Mouse (Mus musculus) liver, embryonic 12.5 days (tissue): Measurements from ENCODE around the gene Oas1f. TPM values are rescaled to one million over a fixed set of nuclear protein-coding genes. Genes with fewer than 3 reads are reported as not detected.
"Not testable (repeated sequence)": the region's sequence is repeated elsewhere in the genome, so short reads cannot be mapped to it uniquely, and the experiment has no call there.

Experiments used
- ATAC-seq: fragments of 200-750 bp; cut with Nextera tagmentation; 2 replicates; pipeline ENCODE4 v1.8.0; 2017; ENCODE audit warnings: moderate number of reproducible peaks, mild to moderate bottlenecking, moderate library complexity
- H3K27ac ChIP-seq: fragments of 300-500 bp; sonication (generic); 2 replicates; pipeline ENCODE4 v1.5.1; 2016; ENCODE audit warnings: mild to moderate bottlenecking
- H3K27me3 ChIP-seq: fragments of 300-500 bp; sonication (generic); replicated peaks from 2 replicates; pipeline ENCODE4 v1.6.1; 2016; ENCODE audit warnings: mild to moderate bottlenecking, moderate library complexity
- H3K36me3 ChIP-seq: fragments of 300-500 bp; sonication (generic); 2 replicates; pipeline ENCODE4 v1.6.1; 2016; ENCODE audit warnings: mild to moderate bottlenecking, moderate library complexity
- H3K4me1 ChIP-seq: fragments of 300-500 bp; sonication (generic); 2 replicates; pipeline ENCODE4 v1.6.1; 2016
- H3K4me2 ChIP-seq: fragments of 300-500 bp; sonication (generic); 2 replicates; pipeline ENCODE4 v1.6.1; 2016; ENCODE audit warnings: mild to moderate bottlenecking, moderate library complexity
- H3K4me3 ChIP-seq: fragments of 300-500 bp; sonication (generic); 2 replicates; pipeline ENCODE4 v1.5.1; 2016; ENCODE audit warnings: mild to moderate bottlenecking, moderate library complexity
- H3K9ac ChIP-seq: fragments of 300-500 bp; sonication (generic); 2 replicates; pipeline ENCODE4 v1.6.1; 2016; ENCODE audit warnings: mild to moderate bottlenecking, moderate library complexity
- H3K9me3 ChIP-seq: fragments of 300-500 bp; sonication (generic); replicated peaks from 2 replicates; pipeline ENCODE4 v1.6.1; 2016; ENCODE audit warnings: mild to moderate bottlenecking, moderate library complexity
- WGBS: fragments of 180-500 bp; shearing (Covaris S2); methylation state at CpG from one replicate; pipeline ENCODE4 v1.1.7; 2016; ENCODE audit not compliant: insufficient replicate concordance; 5-methylcytosine and 5-hydroxymethylcytosine counted together
- polyA plus RNA-seq: library from polyadenylated mRNA; unstranded; fragments of >200 nt; fragmentation: Nextera tagmentation; extraction: Ambion mirVana; gene quantifications from 2 replicates; pipeline ENCODE4 v1.2.1, GENCODE M21; 2016

The Oas1f gene
- polyA plus RNA-seq, 1 experiment from 2014 or later = not detected

DNA sequence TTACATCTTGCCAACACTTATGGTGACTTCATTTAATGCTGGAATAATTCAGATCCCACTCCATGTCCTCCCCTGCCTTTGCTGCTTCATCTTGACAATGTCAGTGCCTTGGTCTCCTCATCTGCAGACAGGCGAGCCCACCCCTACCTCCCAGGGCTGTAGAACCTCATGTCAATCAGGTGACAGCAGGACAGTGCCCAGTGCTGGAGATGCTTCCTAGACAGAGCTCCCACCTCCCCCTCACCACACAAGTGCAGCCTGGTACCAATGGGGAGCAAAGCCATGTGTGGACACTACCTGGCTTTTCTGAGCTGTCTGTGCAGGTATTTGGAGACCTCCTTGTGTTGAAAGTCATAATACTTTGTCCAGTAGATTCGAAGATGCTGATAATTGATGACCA is 31.6 kb downstream of the Oas1f start:
- H3K4me1 ChIP-seq, H3K27ac ChIP-seq, ATAC-seq, H3K9ac ChIP-seq, H3K9me3 ChIP-seq, H3K36me3 ChIP-seq, H3K4me2 ChIP-seq, H3K4me3 ChIP-seq, H3K27me3 ChIP-seq: not testable (repeated sequence)
- WGBS = 31% methylated on average over 2 of the region's 2 CpGs

- not testable (repeated sequence) for H3K4me2 ChIP-seq, ATAC-seq, H3K9me3 ChIP-seq, H3K27me3 ChIP-seq, H3K36me3 ChIP-seq, H3K4me1 ChIP-seq, H3K9ac ChIP-seq, H3K4me3 ChIP-seq, H3K27ac ChIP-seq
- WGBS = 65% methylated on average over 6 of the region's 6 CpGs
These were observed 34.5 kb downstream of the Oas1f start for GRCm38 (mm10) chr5:120881681-120882080.

GRCm38 (mm10) chr5:120887413-120887812 is 40.2 kb downstream of the Oas1f start, which contains the start of gene Oas1g:
Oas1g (minus strand) TSS chr5:120887613.
- not testable (repeated sequence) for H3K36me3 ChIP-seq, H3K27ac ChIP-seq, H3K9me3 ChIP-seq, ATAC-seq, H3K9ac ChIP-seq, H3K4me2 ChIP-seq, H3K27me3 ChIP-seq, H3K4me1 ChIP-seq, H3K4me3 ChIP-seq
- 6% methylated on average over 7 of the region's 9 CpGs for WGBS

- H3K4me3 ChIP-seq = no peak overlapping the region
- no peak overlapping the region for H3K27ac ChIP-seq
- no peak overlapping the region for H3K4me2 ChIP-seq
- H3K9ac ChIP-seq = no peak overlapping the region
- no peaks in the 10 kb centered on the region; the same call in 1 of the 2 replicates for H3K27me3 ChIP-seq
- H3K4me1 ChIP-seq = no peaks in the 10 kb centered on the region
- no peaks in the 10 kb centered on the region for H3K9me3 ChIP-seq
- no peaks in the 10 kb centered on the region for H3K36me3 ChIP-seq
- no peak for ATAC-seq
- WGBS = 29% methylated on average over 6 of the region's 6 CpGs
These were observed 40.7 kb downstream of the Oas1f start for GRCm38 (mm10) chr5:120887831-120888230.

DNA sequence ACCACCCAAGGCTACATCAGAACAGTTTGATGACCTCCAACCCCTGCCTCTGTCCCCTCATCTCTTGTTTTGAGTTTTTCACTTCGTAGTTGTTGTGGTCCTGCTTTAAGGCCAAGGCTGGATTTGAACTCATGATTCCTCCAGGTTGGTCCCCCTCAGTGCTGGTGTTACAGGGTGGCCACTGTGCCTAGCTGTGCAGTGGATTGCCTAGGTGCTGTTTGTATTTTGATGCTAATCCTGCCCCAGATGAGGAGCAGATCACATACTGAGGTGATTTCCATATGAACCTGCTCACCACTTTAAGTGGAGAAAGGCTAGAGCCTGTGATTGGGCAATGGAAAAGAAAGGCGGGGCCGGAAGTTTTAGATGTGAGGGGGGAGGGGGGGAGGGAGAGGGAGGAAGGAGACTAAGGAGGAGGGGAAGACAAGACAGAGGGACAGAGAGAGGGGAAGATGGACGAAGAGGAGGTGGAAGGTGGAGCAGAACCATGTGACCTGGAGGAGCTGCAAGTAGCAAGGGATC is 41.2 kb downstream of the Oas1f start:
- not testable (repeated sequence) for H3K9ac ChIP-seq, H3K27ac ChIP-seq, H3K36me3 ChIP-seq, H3K4me3 ChIP-seq, H3K4me2 ChIP-seq, ATAC-seq, H3K9me3 ChIP-seq, H3K4me1 ChIP-seq, H3K27me3 ChIP-seq
- 26% methylated on average over 4 of the region's 4 CpGs for WGBS

DNA sequence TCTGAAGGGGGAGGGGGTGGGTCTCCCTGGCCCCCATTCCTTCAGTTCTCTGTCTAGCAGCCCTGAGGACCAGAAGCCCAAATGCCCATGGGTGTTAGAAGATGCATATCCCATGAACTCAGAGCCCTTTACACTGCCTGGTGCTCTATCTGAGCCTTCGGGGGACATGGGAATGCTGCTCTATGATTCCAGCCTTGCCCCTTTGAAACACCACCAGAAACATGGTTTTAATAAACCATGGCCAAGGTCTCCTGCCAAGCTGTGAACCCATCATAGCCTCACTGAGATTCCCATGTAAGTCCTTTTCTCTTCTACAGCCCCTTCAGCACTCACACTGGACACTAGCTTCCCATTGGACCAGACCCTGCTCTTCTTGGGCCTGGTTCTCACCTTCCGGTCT is 42.9 kb downstream of the Oas1f start:
- no peak overlapping the region for H3K27ac ChIP-seq
- no peaks in the 10 kb centered on the region for H3K4me1 ChIP-seq
- H3K36me3 ChIP-seq = no peaks in the 10 kb centered on the region
- WGBS = 58% methylated on average over 2 of the region's 2 CpGs
- H3K9ac ChIP-seq = no peak overlapping the region
- H3K4me3 ChIP-seq = no peak overlapping the region
- no peak overlapping the region for H3K4me2 ChIP-seq
- H3K9me3 ChIP-seq = no peaks in the 10 kb centered on the region
- no peak for ATAC-seq
- H3K27me3 ChIP-seq = no peaks in the 10 kb centered on the region; the same call in 1 of the 2 replicates

DNA sequence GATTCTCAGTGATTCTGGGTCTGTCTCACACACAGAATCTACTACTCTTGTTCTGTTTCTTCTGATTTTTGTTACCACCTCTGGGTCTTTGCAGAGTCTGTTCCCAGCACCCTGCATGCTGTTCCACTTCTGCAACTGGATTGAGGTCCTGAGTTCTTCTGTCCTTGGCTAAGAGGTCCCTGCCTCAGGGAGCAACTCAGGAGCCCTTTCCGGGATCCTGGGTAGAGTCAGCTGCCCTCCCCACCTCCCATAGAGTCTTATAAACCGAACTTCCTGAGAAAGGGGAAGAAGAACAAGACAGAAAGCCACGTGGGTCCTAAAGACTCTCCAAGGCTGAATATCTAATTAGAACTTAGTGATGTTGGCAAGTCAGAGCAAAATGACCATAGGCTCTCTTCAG is 43.8 kb downstream of the Oas1f start:
- H3K27me3 ChIP-seq = no peaks in the 10 kb centered on the region; the same call in 1 of the 2 replicates
- no peaks in the 10 kb centered on the region for H3K36me3 ChIP-seq
- no peak overlapping the region for H3K4me2 ChIP-seq
- no peaks in the 10 kb centered on the region for H3K4me1 ChIP-seq
- 33% methylated on average over 3 of the region's 3 CpGs for WGBS
- ATAC-seq = no peak
- H3K9ac ChIP-seq = no peak overlapping the region
- H3K9me3 ChIP-seq = no peaks in the 10 kb centered on the region
- no peak overlapping the region for H3K27ac ChIP-seq
- H3K4me3 ChIP-seq = no peak overlapping the region

DNA sequence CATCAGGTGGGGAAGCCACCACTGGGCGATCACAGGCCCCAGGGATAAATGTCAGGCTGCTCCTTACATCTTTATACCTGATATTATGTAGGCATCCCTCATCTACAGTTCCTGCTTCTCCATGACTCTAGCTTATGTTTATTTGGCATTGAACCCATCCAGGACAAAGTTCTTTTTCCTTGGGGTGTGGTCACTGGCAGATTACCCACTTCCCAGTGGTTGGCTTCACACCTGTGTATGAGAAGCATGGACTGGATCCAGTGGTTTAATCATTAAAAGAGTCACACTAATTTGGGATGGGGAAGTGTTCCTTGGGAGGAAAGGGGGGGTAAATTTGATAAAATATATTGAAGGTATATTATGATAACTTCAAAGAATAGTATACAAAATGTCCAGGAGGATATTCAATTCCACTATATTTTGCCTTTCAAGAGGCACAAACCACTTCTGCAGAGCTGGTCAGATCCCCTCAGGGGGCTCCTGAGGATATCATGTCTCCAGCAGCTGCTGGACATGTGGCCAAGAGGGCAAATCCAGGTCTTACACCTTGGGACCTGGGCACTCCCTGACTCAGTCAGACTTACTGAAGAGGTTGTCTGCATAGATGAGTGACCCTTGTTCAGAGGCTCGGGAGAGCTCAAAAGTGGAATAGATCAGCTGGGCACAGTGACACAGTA is 44.5 kb downstream of the Oas1f start:
- H3K27me3 ChIP-seq, ATAC-seq, H3K9ac ChIP-seq, H3K4me2 ChIP-seq, H3K36me3 ChIP-seq, H3K4me3 ChIP-seq, H3K9me3 ChIP-seq, H3K27ac ChIP-seq, H3K4me1 ChIP-seq: not testable (repeated sequence)
- 52% methylated on average over 2 of the region's 2 CpGs for WGBS

DNA sequence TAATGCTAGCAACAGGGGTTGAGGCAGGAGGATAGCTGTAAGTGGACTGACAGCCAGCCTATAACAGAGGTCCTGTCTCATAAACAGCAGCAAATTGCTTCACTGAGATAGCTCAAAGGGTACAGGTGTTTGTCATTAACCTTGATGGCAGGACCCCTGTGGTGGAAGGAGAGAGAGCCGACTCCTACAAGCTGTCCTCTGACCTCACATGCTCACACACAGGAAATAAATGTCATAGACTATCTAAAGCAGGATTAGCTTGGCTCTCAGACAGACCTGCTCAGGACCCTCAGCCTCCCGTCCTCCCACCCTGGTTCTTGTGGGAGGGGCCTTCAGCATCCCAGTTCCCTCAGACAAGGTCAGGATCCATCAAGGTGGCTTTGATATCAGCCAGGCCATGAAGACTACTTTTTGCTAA is 45.1 kb downstream of the Oas1f start:
- 57% methylated on average over 2 of the region's 2 CpGs for WGBS
- no peaks in the 10 kb centered on the region for H3K36me3 ChIP-seq
- H3K27me3 ChIP-seq = no peaks in the 10 kb centered on the region; the same call in 1 of the 2 replicates

GRCm38 (mm10) chr5:120893866-120894265 is 46.7 kb downstream of the Oas1f start:
- not testable (repeated sequence) for H3K4me2 ChIP-seq, ATAC-seq, H3K9ac ChIP-seq, H3K27me3 ChIP-seq, H3K36me3 ChIP-seq, H3K4me1 ChIP-seq, H3K27ac ChIP-seq, H3K9me3 ChIP-seq, H3K4me3 ChIP-seq
- 74% methylated on average over 4 of the region's 4 CpGs for WGBS

More for the DNA sequence above, 45.1 kb downstream of the Oas1f start:
- Histone ChIP-seq H3K9me3 (no peaks in the 10 kb centered on the region), H3K4me3 (no peak overlapping the region), H3K4me1 (no peaks in the 10 kb centered on the region), H3K27ac (no peak overlapping the region), H3K4me2 (no peak overlapping the region), H3K9ac (no peak overlapping the region)
- ATAC-seq = no peak

DNA sequence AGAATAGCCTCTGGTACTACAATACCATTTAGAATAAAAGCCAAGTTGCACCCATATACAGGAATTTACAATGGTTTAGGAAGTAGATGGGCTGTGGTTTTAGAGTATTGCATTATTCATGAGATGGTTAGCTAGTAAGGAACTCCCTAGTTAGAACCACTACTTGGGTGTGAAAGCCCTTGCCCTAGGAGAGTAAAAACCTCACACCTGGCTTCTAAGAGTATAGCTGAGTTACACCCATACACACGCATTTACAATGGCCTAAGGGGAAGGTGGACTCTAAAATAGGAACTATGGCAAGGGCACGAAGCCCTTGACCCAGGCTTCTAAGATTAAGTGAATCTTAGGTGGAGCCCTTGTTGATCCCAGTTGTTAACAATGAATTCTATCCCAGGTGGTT is 47.5 kb downstream of the Oas1f start:
- H3K27ac ChIP-seq, H3K4me2 ChIP-seq, H3K4me3 ChIP-seq, ATAC-seq, H3K27me3 ChIP-seq, H3K9ac ChIP-seq, H3K9me3 ChIP-seq, H3K4me1 ChIP-seq, H3K36me3 ChIP-seq: not testable (repeated sequence)
- WGBS = 38% methylated on average over 2 of the region's 2 CpGs

GRCm38 (mm10) chr5:120895231-120895900 is 48.2 kb downstream of the Oas1f start:
- WGBS = 74% methylated on average over 11 of the region's 11 CpGs
- no peak overlapping the region for H3K4me2 ChIP-seq

More at GRCm38 (mm10) chr5:120895231-120895900, 48.2 kb downstream of the Oas1f start:
- Histone ChIP-seq H3K4me1 (no peaks in the 10 kb centered on the region), H3K27ac (no peak overlapping the region), H3K9ac (no peak overlapping the region), H3K9me3 (no peaks in the 10 kb centered on the region), H3K36me3 (no peaks in the 10 kb centered on the region), H3K4me3 (no peak overlapping the region), H3K27me3 (no peaks in the 10 kb centered on the region)
- no peak for ATAC-seq
